Mouse (Mus musculus): ENCODE results near the gene Arhgef28. TPM values are rescaled to one million over a fixed set of nuclear protein-coding genes. Genes with fewer than 3 reads are reported as not detected.

Arhgef28 gene
- total and polyA plus RNA-seq, 3 experiments, result not detected

GRCm38 (mm10) chr13:98171706-98172105, 34.5 kb downstream of the Arhgef28 start:
- no peak for DNase-seq (ENCODE audit: low read depth, low spot score)
- H3K27me3 ChIP-seq (ENCODE audit: control insufficient read depth in 1 of 2, insufficient read depth in 2 of 2, low read length in 2 of 2), result no peaks in the 10 kb centered on the region; a peak in 1 of 4 replicates
- H3K36me3 ChIP-seq (ENCODE audit: control insufficient read depth in 1 of 2, insufficient read depth in 2 of 2, low read length in 2 of 2), result no peaks in the 10 kb centered on the region
- H3K79me2 ChIP-seq (ENCODE audit: control insufficient read depth, insufficient read depth, low read length, poor library complexity), result no peaks in the 10 kb centered on the region
- no peak overlapping the region for H3K27ac ChIP-seq (ENCODE audit: control insufficient read depth, low read depth, low read length)
- H3K4me1 ChIP-seq (ENCODE audit: control insufficient read depth in 1 of 2, insufficient read depth in 2 of 2, low read length in 2 of 2), result no peaks in the 10 kb centered on the region
- no peak overlapping the region for H3K9ac ChIP-seq (ENCODE audit: control insufficient read depth, low read depth, low read length, poor library complexity, severe bottlenecking)
- no peaks in the 10 kb centered on the region for H3K9me3 ChIP-seq (replicated peaks; ENCODE audit: insufficient read depth, low read length)
- TF ChIP-seq E2F4 (IDR thresholded peaks at IDR 0.05; ENCODE audit: borderline replicate concordance, low read depth, low read length), result no peak
- no peak for TF ChIP-seq TBP (IDR thresholded peaks at IDR 0.05; ENCODE audit: low read depth, low read length)
- no peak for TF ChIP-seq HCFC1 (IDR thresholded peaks at IDR 0.05; ENCODE audit: low read depth, low read length)
- no peak for TF ChIP-seq NELFE (IDR thresholded peaks at IDR 0.05; ENCODE audit: low read depth, low read length)
- TF ChIP-seq EP300 (IDR thresholded peaks at IDR 0.05; ENCODE audit: low read depth in 1 of 2, low read length in 2 of 2), result no peak
- no peak for TF ChIP-seq MYB (IDR thresholded peaks at IDR 0.05; ENCODE audit: low read depth, low read length)
- TF ChIP-seq MEF2A (IDR thresholded peaks at IDR 0.05; ENCODE audit: extremely low read depth, insufficient replicate concordance, low read depth, low read length, poor library complexity, severe bottlenecking), result no peak
- no peak for TF ChIP-seq ETS1 (IDR thresholded peaks at IDR 0.05; ENCODE audit: low read depth, low read length)
- no peak for TF ChIP-seq MAFK (IDR thresholded peaks at IDR 0.05; ENCODE audit: borderline replicate concordance, low read depth, low read length)
- no peak for TF ChIP-seq TCF12 (IDR thresholded peaks at IDR 0.05; ENCODE audit: low read depth, low read length)
- no peak for TF ChIP-seq MAZ (IDR thresholded peaks at IDR 0.05; ENCODE audit: low read depth, low read length)
- H3K4me3 ChIP-seq (ENCODE audit: control insufficient read depth in 1 of 2, insufficient read depth in 1 of 2, low read depth in 2 of 2, low read length in 2 of 2), result no peak overlapping the region

- H3K36me3 ChIP-seq (ENCODE audit: control insufficient read depth in 1 of 2, insufficient read depth in 2 of 2, low read length in 2 of 2), result no peaks in the 10 kb centered on the region
- no peaks in the 10 kb centered on the region for H3K9me3 ChIP-seq (replicated peaks; ENCODE audit: insufficient read depth, low read length)
- no peaks in the 10 kb centered on the region for H3K79me2 ChIP-seq (ENCODE audit: control insufficient read depth, insufficient read depth, low read length, poor library complexity)
- no peaks in the 10 kb centered on the region for H3K4me1 ChIP-seq (ENCODE audit: control insufficient read depth in 1 of 2, insufficient read depth in 2 of 2, low read length in 2 of 2)
- no peak overlapping the region for H3K9ac ChIP-seq (ENCODE audit: control insufficient read depth, low read depth, low read length, poor library complexity, severe bottlenecking)
- DNase-seq (ENCODE audit: low read depth, low spot score), result no peak
- H3K27ac ChIP-seq (ENCODE audit: control insufficient read depth, low read depth, low read length), result no peak overlapping the region
- no peaks in the 10 kb centered on the region; a peak in 1 of 4 replicates for H3K27me3 ChIP-seq (ENCODE audit: control insufficient read depth in 1 of 2, insufficient read depth in 2 of 2, low read length in 2 of 2)
- no peak overlapping the region for H3K4me3 ChIP-seq (ENCODE audit: control insufficient read depth in 1 of 2, insufficient read depth in 1 of 2, low read depth in 2 of 2, low read length in 2 of 2)
- TF ChIP-seq USF1 (IDR thresholded peaks at IDR 0.05; ENCODE audit: low read depth, low read length) (no peak), POLR2AphosphoS2 (IDR thresholded peaks at IDR 0.05; ENCODE audit: low read length) (no peak), MAZ (IDR thresholded peaks at IDR 0.05; ENCODE audit: low read depth, low read length) (no peak), BHLHE40 (IDR thresholded peaks at IDR 0.05; ENCODE audit: borderline replicate concordance, low read depth, low read length) (no peak), CHD1 (IDR thresholded peaks at IDR 0.05; ENCODE audit: low read depth, low read length) (no peak), ZC3H11A (IDR thresholded peaks at IDR 0.05; ENCODE audit: low read depth, low read length) (no peak), JUND (IDR thresholded peaks at IDR 0.05; ENCODE audit: low read depth, low read length) (no peak), TBP (IDR thresholded peaks at IDR 0.05; ENCODE audit: low read depth, low read length) (no peak), EP300 (IDR thresholded peaks at IDR 0.05; ENCODE audit: low read depth in 1 of 2, low read length in 2 of 2) (no peak), MAX (IDR thresholded peaks at IDR 0.05; ENCODE audit: low read length) (no peak)
These were observed 35.0 kb downstream of the Arhgef28 start for GRCm38 (mm10) chr13:98171257-98171656.
